Mouse (Mus musculus) bone marrow, adult 2 months (tissue): ENCODE measurements around the gene Ccdc120. TPM values are rescaled to one million over a fixed set of nuclear protein-coding genes. Genes with fewer than 3 reads are reported as not detected.

Source experiments
- H3K27ac ChIP-seq: fragments of 200-500 bp; 2 replicates; pipeline ENCODE4 v1.5.1; 2012; ENCODE audit warnings: low read depth, mild to moderate bottlenecking, control low read depth, inconsistent platforms, low read length; ENCODE audit not compliant: control insufficient read depth, poor library complexity, insufficient read depth
- H3K4me1 ChIP-seq: fragments of 200-500 bp; 2 replicates; pipeline ENCODE4 v1.6.1; 2011; ENCODE audit warnings: low read length; ENCODE audit not compliant: control insufficient read depth, insufficient read depth
- H3K4me3 ChIP-seq: fragments of 200-500 bp; replicated peaks from 2 replicates; pipeline ENCODE3; 2011; ENCODE audit warnings: mild to moderate bottlenecking, low read depth, low read length, control low read depth; ENCODE audit not compliant: control insufficient read depth
- CTCF ChIP-seq: fragments of 200-500 bp; IDR thresholded peaks from 2 replicates; pipeline ENCODE4 v1.5.1; 2011; ENCODE audit warnings: low read length, control low read depth; ENCODE audit not compliant: control insufficient read depth, insufficient read depth
- POLR2A ChIP-seq: fragments of 200-500 bp; IDR thresholded peaks from 2 replicates; pipeline ENCODE4 v1.6.1; 2011; ENCODE audit warnings: low read depth, mild to moderate bottlenecking, control low read depth, low read length, borderline replicate concordance; ENCODE audit not compliant: control insufficient read depth
- WGBS: fragments of 180-500 bp; shearing (Covaris S2); methylation state at CpG from one replicate; pipeline ENCODE4 v1.1.7; 2018; 5-methylcytosine and 5-hydroxymethylcytosine counted together
- polyA plus RNA-seq: library from polyadenylated mRNA; stranded (reverse); fragments of >200 nt; gene quantifications from 2 replicates; pipeline ENCODE4 v1.2.4, GENCODE M21; 2011; ENCODE audit warnings: low replicate concordance; ENCODE audit not compliant: missing spikeins, insufficient read depth, insufficient read length

Ccdc120 gene
- polyA plus RNA-seq, 1 experiment = 1.4 TPM

DNA sequence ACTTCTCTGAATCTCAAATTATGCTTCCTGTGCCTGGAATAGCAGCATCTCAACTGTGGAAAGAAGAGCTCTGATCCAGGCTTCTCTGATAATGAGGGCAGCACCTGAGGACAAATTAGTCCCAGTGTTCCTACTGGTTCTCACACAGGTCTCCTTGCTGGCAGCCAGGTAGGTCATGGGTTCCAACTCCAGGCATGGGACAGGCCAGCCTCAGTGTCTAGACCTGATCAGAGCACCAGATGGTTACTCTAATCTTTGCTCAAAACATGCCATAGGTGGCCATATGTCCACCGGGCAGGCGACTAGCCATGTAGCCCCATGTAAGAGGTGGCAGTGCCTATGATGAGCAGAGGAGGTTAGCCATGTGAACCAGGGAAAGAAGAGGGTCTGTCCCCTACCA lies 62.4 kb downstream of the Ccdc120 start:
- no peak overlapping the region for H3K27ac ChIP-seq
- 84% methylated on average over 2 of the region's 2 CpGs for WGBS
- H3K4me3 ChIP-seq = no peak overlapping the region
- TF ChIP-seq POLR2A (no peak), CTCF (no peak)
- no peaks in the 10 kb centered on the region for H3K4me1 ChIP-seq

Other genes with a start within 250 kb of the Ccdc120 start
- gene Foxp3, start 177.3 kb downstream of the Ccdc120 start, polyA plus RNA-seq = 1.2 TPM in 1 of 2 replicates, not detected in the other
- 0.43 TPM in 1 of 2 replicates, not detected in the other for gene Ppp1r3f, start 176.6 kb downstream of the Ccdc120 start, polyA plus RNA-seq
- 28.7 and 37.0 TPM in 2 replicates for gene Ccdc22, start 145.4 kb downstream of the Ccdc120 start, polyA plus RNA-seq
- 0.22 and 0.32 TPM in 2 replicates for gene Cacna1f, start 143.8 kb downstream of the Ccdc120 start, polyA plus RNA-seq
- gene Syp, start 112.4 kb downstream of the Ccdc120 start, polyA plus RNA-seq = 0.50 and 1.9 TPM in 2 replicates
- gene Prickle3, start 93.6 kb downstream of the Ccdc120 start, polyA plus RNA-seq = 10.7 and 22.4 TPM in 2 replicates
- 5.3 and 33.2 TPM in 2 replicates for gene Plp2, start 79.5 kb downstream of the Ccdc120 start, polyA plus RNA-seq
- gene Magix, start 69.7 kb downstream of the Ccdc120 start, polyA plus RNA-seq = not detected in 2 replicates
- 17.6 and 19.1 TPM in 2 replicates for gene Gpkow, start 53.8 kb downstream of the Ccdc120 start, polyA plus RNA-seq
- 54.7 and 91.1 TPM in 2 replicates for gene Wdr45, start 36.6 kb downstream of the Ccdc120 start, polyA plus RNA-seq
- not detected in 2 replicates for gene Gm45208, start 28.7 kb downstream of the Ccdc120 start, polyA plus RNA-seq
- 3.9 and 9.5 TPM in 2 replicates for gene Praf2, start 22.5 kb downstream of the Ccdc120 start, polyA plus RNA-seq
- 15.5 and 22.3 TPM in 2 replicates for gene Tfe3, start 11.7 kb upstream of the Ccdc120 start, polyA plus RNA-seq
- gene Gripap1, start 38.9 kb upstream of the Ccdc120 start, polyA plus RNA-seq = 95.0 and 184 TPM in 2 replicates
- gene Kcnd1, start 71.4 kb upstream of the Ccdc120 start, polyA plus RNA-seq = 2.2 and 4.8 TPM in 2 replicates
- 124 and 222 TPM in 2 replicates for gene Otud5, start 90.5 kb upstream of the Ccdc120 start, polyA plus RNA-seq
- 20.0 and 26.2 TPM in 2 replicates for gene Pim2, start 127.4 kb upstream of the Ccdc120 start, polyA plus RNA-seq
- gene Slc35a2, start 133.1 kb upstream of the Ccdc120 start, polyA plus RNA-seq = 21.0 and 37.1 TPM in 2 replicates
- 40.9 and 45.1 TPM in 2 replicates for gene Pqbp1, start 148.4 kb upstream of the Ccdc120 start, polyA plus RNA-seq
- 9.2 and 17.8 TPM in 2 replicates for gene Timm17b, start 148.5 kb upstream of the Ccdc120 start, polyA plus RNA-seq
- gene Gm10491, start 156.9 kb upstream of the Ccdc120 start, polyA plus RNA-seq = not detected in 2 replicates
- not detected in 2 replicates for gene Gm10490, start 158.6 kb upstream of the Ccdc120 start, polyA plus RNA-seq
- not detected in 2 replicates for gene Pcsk1n, start 168.9 kb upstream of the Ccdc120 start, polyA plus RNA-seq
- 10.9 TPM in 1 of 2 replicates, not detected in the other for gene Eras, start 177.7 kb upstream of the Ccdc120 start, polyA plus RNA-seq
- 8.3 and 17.0 TPM in 2 replicates for gene Hdac6, start 197.0 kb upstream of the Ccdc120 start, polyA plus RNA-seq
- gene Gata1, start 227.2 kb upstream of the Ccdc120 start, polyA plus RNA-seq = 91.2 and 137 TPM in 2 replicates